Mouse (Mus musculus) layer of hippocampus, adult 8-10 months (tissue): ENCODE data around the gene Krt82. TPM values are rescaled to one million over a fixed set of nuclear protein-coding genes. Genes with fewer than 3 reads are reported as not detected.

Source experiments
- DNase-seq, 2 experiments: peaks; one replicate each; pipeline ENCODE4 v3.0.0; 2022; ENCODE audit warnings: low spot score in 2 of 2
- total RNA-seq, 4 experiments: library from RNA; stranded (reverse); gene quantifications; 2 replicates each; pipeline ENCODE4 v1.2.4; 2022

Gene Krt82
- total RNA-seq: not detected

DNA sequence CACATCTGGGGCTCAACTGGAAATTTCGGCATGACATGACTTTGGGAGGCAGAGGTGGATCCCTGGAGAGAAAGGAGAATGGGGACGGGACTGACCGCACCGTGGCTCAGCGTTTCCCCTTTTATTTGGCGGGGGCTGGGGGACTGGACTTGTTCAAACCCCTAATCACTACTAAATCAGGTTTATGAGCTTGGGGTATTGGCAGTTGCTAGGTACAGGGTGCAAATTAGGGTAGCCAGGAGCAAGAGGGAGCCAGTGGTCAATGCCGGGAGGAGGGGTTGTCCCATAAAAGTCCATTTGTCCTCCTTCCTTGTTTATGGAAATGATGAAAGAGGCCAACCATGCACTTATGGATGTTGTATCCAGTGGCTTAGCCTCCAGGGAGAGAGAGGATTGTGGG, at the start of gene Krt82:
Gene Krt82 (minus strand): TSS at position 101 of the 400 bp plus-strand sequence.
- no peak for DNase-seq

DNA sequence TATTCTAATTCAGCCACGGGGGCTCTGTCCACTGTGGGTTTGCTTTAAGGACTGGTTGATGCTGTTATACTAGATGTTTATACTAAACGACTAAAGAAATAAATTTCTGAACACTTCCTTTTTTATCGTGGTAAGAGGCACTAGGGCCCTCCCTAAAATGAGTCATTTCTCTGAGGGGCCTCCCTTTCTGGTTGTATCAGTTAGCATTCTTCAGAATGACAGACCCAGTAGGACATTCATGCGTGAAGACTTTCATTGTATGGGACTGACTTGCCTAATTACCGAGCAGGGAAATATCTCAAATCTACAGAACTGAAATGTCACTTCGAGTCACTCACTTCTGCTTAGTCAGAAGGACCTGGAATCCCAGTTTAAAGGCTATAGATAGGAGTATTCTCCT, 48.7 kb upstream of the Krt82 start:
- DNase-seq: no peak

GRCm38 (mm10) chr15:101588216-101588615, 37.7 kb upstream of the Krt82 start:
- DNase-seq: no peak

DNA sequence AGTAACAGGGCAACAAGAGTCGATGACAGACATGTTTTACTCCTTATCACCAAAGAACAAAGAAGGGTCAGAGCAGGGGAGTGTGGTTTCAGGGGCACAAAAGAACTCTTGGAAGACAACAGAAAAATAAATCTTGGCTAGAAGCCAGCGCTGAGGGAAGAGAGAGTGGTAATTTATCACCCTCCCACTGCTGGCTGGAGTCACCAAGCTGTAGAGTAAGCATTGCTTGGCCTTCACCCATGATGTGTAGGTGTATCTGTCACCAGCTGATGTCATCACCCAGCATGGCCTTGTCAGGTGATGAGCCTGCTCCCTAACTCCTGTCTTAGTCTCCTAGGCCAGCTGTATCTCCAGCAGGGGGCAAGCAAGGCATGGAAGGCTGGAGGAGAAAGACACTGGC, 34.0 kb upstream of the Krt82 start:
- DNase-seq: no peak

- DNase-seq: no peak
Measured at GRCm38 (mm10) chr15:101583211-101583965, 32.9 kb upstream of the Krt82 start.

DNA sequence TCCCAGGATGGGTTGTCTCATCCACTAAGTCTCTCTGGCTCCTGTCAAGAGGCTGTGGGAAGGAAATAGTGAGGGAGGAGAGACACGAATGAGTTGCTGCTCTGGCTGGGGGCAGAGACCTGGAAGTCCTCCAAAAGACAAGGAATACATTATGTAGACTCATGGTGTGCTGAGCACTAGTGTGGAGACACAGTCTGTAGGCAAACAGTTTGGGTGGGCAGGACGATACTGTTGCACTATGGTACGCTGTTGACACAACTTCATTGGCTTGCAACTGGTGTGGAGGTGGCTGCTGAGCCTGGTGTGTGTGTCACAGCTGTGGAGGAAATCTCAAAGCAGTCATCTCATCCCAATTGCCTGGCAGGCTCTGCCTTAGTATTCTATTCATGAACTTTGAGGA, 31.2 kb upstream of the Krt82 start:
- no peak for DNase-seq

GRCm38 (mm10) chr15:101575506-101575905, 25.0 kb upstream of the Krt82 start:
- no peak for DNase-seq

DNA sequence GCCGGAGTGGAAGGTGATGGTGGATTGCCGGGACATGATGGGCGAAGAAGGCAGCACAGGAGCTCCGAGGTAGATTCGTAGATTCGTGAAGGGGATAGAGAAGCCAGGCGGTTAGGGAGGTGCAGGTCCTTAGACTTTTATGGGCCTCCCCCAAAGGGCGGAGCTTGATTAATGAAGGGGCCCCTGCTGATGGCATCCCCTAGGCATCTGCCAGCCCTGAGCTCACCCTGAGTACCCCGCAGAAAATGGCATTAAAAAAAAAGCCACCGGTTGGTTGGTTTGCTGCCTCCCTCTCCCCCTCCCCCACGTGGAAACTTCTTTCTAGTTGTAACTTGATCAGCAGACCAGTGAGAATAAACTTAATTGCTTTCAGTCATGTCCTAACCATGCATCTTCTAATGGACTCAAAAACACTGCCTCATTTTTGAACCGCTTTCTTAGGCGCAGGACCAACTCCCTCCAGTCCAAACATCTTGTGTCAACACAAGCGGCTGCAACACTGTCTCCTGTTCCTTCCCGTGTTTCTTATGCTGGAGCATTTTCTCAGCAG, 23.4 kb upstream of the Krt82 start, which contains the start of gene Krt75:
Gene Krt75 (minus strand): TSS at position 109 of the 550 bp plus-strand sequence.
- no peak for DNase-seq

DNA sequence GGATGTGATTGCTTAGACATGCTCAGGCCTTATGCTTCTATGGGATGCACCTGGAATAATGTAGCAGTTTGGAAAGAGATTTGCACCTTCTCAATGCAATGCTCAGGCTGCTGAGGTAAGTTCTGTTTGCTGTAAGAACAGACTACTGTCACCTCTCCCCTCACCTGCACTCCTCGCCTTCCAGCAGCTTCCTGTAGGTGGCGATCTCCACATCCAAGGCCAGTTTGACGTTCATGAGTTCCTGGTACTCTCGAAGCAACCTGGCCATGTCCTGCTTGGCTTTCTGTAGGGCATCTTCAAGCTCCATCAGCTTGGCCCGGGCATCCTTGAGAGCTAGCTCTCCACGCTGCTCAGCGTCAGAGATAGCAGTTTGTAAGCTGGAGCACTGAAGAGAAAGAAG, 17.3 kb upstream of the Krt82 start:
- DNase-seq: no peak

DNA sequence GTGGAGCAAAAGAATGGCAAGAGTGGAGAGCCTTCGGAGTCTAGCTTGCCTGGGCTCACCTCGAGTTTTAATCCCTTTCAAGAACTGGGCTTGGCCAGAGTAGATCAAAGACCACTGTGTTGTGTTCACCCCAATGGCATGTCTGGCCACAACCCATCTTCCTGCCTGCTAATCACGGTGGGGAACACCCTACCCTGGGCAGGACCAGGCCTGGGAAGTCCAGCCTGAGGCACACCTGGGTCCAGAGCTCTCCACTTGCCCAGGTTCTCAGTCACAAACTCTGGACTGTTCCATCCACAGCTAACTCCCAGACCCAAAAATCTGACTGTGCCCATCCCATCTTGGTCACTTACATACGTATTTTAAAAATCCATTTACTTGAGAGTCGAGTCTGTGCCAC, 12.4 kb upstream of the Krt82 start, which contains the start of gene Krt90:
Gene Krt90 (minus strand): TSS at position 101 of the 400 bp plus-strand sequence.
- no peak for DNase-seq

DNA sequence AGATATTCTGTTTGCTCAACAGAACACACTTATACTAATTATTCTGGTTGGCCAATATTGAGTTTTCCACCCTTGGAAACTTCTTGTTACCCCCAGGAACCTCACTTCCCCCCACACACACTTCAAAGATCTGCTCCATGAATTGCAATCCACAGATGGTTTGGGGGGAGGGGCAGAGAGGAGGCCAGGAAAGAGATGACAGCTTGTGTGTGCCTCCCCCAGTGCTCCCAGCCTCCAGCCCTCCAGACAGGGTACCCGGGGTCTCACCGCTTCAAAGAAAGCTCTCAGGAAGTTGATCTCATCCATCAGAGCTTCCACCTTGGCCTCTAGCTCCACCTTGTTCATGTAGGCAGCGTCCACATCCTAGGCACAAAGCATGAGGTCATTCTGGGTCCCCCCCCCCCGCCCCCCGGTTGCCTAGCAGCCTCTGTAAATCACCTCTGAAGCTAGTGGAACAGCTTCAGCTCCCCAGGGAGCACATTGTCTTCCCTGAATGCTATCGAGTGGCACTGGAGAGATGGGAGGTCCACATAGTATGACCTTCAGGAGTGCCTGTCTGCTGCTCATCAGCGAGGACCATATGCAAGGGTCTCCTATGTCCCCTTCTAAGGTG, 7.7 kb upstream of the Krt82 start:
- DNase-seq: no peak

- DNase-seq: no peak
Measured at GRCm38 (mm10) chr15:101553169-101553568, 2.7 kb upstream of the Krt82 start.

DNA sequence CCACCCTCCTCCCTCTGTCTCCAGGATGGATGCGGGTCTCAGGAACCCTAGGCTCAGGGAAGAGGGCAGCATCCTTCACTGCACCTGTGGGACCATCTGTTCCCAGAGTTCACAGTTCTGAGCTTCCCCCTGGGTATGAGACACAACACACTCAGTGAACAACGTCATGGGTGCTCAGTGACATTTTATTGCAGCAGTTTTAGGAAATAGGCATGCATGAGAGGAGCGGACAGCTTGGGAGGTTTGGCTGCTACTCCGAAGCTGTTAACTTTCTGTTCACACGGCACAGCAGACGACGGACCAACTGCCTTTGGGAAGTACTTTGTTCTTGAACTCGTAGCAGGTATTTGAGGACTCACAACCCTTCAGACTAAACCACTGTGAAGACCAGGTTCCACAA, 1.7 kb upstream of the Krt82 start:
- DNase-seq: no peak

DNA sequence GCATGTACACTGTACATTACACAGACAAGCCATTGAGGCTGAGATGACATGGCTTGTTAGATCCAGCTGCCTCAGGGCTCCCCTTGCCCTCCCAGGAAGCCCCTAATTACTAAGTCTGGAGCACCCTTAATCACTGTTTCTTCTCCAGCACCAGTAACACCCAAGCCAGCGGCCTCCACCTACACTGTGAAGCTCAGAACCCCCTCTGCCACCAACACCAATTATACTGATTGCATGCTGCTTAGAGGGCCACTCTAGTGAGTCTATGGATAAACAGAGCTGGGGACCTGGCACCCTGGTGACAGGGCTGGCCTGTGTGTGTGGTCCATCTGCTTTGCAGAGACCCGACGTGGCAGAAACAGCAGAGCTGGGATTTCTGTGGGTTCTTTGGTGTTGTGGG, 6.0 kb downstream of the Krt82 start:
- DNase-seq: no peak

GRCm38 (mm10) chr15:101542543-101542942, 7.9 kb downstream of the Krt82 start:
- DNase-seq: no peak

DNA sequence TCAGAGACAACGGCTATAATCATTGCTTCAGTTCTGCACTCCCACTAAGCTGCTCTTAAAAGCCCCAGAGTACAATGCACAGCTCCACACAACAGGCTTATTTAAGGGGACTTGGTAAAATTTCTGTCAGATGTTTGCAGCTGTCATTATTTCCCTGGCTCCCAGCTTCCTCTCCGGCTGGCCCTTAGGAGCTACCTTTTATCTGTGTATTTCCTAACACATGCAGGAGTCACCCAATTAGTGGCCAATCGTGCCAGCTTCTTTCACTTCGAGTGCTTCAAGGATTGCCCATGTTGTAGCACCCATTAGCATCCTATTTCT, 11.9 kb downstream of the Krt82 start:
- no peak for DNase-seq

DNA sequence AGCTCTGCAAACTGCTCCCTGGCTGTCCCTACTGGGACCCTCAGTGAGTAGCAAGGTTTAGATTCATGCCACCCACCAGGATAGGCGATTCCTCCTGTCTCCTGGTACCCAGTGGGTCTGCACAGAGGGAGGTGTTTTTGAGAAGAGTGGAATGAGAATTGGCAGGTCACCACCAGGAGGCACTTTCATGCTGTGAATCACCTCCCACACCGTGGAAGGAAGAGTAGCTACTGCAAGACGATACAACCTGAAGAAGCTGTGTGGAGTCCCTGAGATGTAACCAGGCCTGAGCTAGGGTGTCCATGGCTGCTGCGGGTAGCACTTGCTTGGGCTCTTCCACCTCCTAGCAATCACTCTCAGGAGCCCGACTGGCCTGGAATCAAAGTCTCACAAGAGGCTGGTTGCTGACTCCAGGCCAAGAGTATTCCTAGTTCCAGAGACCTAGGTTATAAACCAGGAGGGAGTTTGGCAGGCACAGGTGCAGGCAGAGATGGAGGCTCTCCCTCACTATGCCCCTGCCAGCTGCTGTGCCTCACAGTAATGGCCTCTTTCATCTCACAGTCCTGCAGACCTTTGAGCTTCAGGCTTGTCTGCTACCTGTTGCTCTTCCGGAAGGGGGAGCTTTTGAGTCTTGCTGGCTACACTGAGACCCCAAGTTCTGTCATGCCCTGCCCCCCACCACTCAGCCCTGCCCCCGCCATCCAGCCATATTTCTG, 12.4 kb downstream of the Krt82 start:
- no peak for DNase-seq

- no peak for DNase-seq
Measured at GRCm38 (mm10) chr15:101536054-101536850, 14.2 kb downstream of the Krt82 start.

GRCm38 (mm10) chr15:101532720-101533119, 17.7 kb downstream of the Krt82 start, which contains the start of gene Krt84:
Krt84 (minus strand) TSS chr15:101532820.
- no peak for DNase-seq

- no peak for DNase-seq
Measured at GRCm38 (mm10) chr15:101522556-101523232, 27.8 kb downstream of the Krt82 start.

DNA sequence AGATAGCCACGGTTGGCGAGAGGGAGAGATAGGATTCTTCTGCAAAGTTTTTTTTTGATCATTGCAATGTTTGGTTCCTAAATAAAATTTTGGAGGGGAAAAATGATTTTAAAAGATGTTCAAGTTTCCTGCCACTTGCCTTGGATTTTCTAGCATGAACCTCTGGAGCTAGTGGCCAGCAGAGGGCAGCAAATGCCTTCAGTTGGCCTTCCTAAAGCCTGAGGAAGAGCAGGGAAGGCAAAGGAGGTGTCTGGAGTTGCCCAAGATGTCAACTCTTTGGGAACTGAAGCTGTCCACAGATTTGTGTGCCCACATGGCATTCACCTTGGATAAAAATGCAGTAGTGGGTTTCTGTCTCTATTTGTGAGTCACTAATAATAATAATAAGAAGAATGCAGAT, 30.7 kb downstream of the Krt82 start:
- DNase-seq: peak; percentile 57 to 83
